Mouse (Mus musculus) lung, embryonic 15.5 days (tissue): ENCODE measurements around the gene Rplp2. TPM values are rescaled to one million over a fixed set of nuclear protein-coding genes. Genes with fewer than 3 reads are reported as not detected.
A peak's percentile ranks its signal among the peaks of the same experiment; 100 is the strongest.

Experiments used
- ATAC-seq: fragments of 200-750 bp; cut with Nextera tagmentation; 2 replicates; pipeline ENCODE4 v1.8.0; 2017; ENCODE audit warnings: moderate number of reproducible peaks, borderline replicate concordance; ENCODE audit not compliant: low FRiP score, low TSS enrichment; ENCODE audit errors: extremely low read depth
- H3K27ac ChIP-seq: fragments of 300-500 bp; sonication (generic); 2 replicates; pipeline ENCODE4 v1.5.1; 2015; ENCODE audit warnings: moderate library complexity, mild to moderate bottlenecking, inconsistent platforms
- H3K27me3 ChIP-seq: fragments of 300-500 bp; sonication (generic); 2 replicates; pipeline ENCODE4 v1.6.1; 2015; ENCODE audit warnings: inconsistent platforms
- H3K36me3 ChIP-seq: fragments of 300-500 bp; sonication (generic); 2 replicates; pipeline ENCODE4 v1.6.1; 2015; ENCODE audit warnings: inconsistent platforms
- H3K4me1 ChIP-seq: fragments of 300-500 bp; sonication (generic); 2 replicates; pipeline ENCODE4 v1.6.1; 2015; ENCODE audit warnings: inconsistent platforms
- H3K4me2 ChIP-seq: fragments of 300-500 bp; sonication (generic); 2 replicates; pipeline ENCODE4 v1.6.1; 2015; ENCODE audit warnings: inconsistent platforms, mild to moderate bottlenecking, moderate library complexity
- H3K4me3 ChIP-seq: fragments of 300-500 bp; sonication (generic); 2 replicates; pipeline ENCODE4 v1.5.1; 2015; ENCODE audit warnings: mild to moderate bottlenecking, inconsistent platforms
- H3K9ac ChIP-seq: fragments of 300-500 bp; sonication (generic); 2 replicates; pipeline ENCODE4 v1.6.1; 2015; ENCODE audit warnings: inconsistent platforms
- H3K9me3 ChIP-seq: fragments of 300-500 bp; sonication (generic); 2 replicates; pipeline ENCODE4 v1.6.1; 2016; ENCODE audit warnings: inconsistent platforms
- WGBS: fragments of 180-500 bp; shearing (Covaris S2); methylation state at CpG from one replicate; pipeline ENCODE4 v1.1.7; 2015; 5-methylcytosine and 5-hydroxymethylcytosine counted together
- polyA plus RNA-seq: library from polyadenylated mRNA; unstranded; fragments of >200 nt; fragmentation: Nextera tagmentation; extraction: Ambion mirVana; gene quantifications from 2 replicates; pipeline ENCODE4 v1.2.1, GENCODE M21; 2015

Gene Rplp2
- polyA plus RNA-seq, 1 experiment from 2014 or later = 1,155 TPM

DNA sequence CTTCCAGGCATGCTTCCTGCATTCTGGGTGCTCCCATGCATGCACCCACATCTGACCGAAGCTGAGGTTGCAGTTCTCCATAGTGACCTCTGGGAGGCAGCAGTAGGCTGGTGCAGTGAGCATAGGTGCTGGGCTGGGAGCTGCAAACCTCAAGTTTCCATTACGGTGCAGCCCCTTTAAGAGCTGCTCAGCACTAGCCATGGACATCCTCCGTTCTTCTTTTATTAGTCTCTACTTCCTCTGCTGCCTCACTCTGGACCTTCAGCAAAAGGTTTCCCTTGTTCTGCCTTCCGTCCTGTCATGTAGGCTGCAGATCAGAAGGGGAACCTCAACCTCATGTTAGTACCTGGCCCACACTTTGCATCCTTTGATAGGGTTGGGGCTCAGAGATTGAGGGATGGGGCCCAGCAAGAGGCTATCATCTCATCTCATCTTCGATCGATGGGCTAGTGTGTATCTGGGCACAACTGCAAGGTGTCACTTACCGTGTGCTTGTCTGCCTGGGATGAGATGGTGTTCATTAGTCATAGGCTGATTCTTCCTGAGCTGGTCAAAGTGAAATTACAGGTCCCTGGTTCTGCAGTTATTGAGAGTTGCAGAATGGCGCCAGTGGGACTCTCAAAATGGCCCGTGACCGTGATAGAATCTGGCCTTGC, 33.8 kb downstream of the Rplp2 start:
- no peak for ATAC-seq
- Histone ChIP-seq H3K27ac (no peak overlapping the region), H3K4me1 (peaks cover 55% of the 10 kb centered on the region), H3K36me3 (no peaks in the 10 kb centered on the region), H3K27me3 (peaks cover 11% of the 10 kb centered on the region; the same call in 1 of the 2 replicates), H3K9me3 (no peaks in the 10 kb centered on the region), H3K4me3 (peak overlapping the region; percentile 47; the same call in 1 of the 2 replicates), H3K9ac (no peak overlapping the region), H3K4me2 (peak overlapping the region; percentile 94)
- WGBS = 8% methylated on average over 10 of the region's 10 CpGs

DNA sequence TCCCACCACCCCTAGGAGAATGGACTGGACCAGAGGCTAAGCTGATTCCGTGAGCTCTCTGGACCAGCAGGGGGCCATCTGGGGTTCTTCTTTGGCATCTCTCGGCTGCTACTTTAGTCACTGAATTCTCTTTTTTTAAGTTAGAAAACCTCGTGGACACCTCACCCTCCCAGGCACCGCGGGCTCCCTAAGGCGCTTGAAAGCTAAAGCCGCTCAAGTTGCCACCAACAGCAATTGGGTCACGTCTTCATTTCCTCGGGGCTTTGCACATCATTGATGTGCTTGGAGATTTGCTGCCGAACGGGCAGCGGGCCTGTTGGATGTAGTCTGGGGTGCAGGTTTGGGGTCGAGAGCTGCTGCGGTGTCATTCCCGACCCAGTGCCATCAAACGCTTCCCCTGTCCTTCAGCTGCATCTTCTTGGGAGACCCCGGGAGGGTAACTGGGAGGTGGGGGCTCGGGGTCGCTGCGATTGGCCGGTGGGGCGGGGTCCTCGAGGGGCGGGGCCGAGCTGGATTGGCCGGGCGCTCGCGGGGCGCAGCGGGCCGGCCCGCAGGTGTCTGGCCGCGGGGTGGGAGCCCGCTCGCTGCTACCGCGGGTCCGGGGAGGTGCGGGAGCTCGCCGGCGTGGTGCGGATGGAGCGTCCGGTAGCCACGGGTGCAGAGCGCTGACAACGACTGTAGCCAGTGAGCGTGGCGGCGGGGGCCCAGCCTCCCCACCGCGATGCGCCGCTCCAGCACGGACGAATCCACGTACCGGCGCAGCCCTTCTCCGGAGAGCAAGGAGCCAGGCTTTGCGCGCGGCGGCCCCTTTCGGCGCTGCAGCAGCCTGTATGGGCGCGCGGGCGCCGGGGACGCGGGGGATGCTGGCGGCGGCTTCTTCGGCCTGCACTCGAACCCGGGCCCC, 34.6 kb downstream of the Rplp2 start:
- Histone ChIP-seq H3K4me2 (peak overlapping the region; percentile 94), H3K9me3 (no peaks in the 10 kb centered on the region), H3K4me1 (peaks cover 50% of the 10 kb centered on the region), H3K36me3 (no peaks in the 10 kb centered on the region), H3K27me3 (peaks cover 11% of the 10 kb centered on the region; the same call in 1 of the 2 replicates), H3K27ac (no peak overlapping the region), H3K9ac (peak overlapping the region; percentile 44), H3K4me3 (peak overlapping the region; percentile 47)
- ATAC-seq = no peak
- under 1% methylated on average over 70 of the region's 81 CpGs for WGBS

DNA sequence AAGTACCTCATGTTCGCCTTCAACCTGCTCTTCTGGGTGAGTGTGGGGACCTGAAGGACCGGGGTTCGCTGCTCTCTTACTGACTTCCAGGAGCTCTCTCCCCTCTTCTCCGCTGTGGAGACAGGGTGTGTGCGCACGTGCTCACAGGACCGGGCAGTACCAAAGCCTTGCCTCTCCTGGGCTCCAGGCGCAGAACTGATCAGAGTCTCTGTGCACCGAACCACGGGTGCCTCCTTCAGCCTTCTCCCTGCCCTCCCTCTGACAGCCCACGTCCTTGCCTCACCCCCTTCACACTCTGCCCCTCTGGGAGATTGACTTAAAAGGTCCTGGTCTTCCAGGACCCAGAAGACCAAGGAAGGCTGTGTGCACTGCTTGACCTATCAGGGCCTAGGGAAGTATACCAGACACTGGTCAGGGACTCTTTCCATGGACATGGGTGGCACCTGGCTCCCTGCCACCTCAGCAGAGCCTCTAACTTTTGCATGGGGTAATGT, 35.4 kb downstream of the Rplp2 start:
- Histone ChIP-seq H3K36me3 (no peaks in the 10 kb centered on the region), H3K4me2 (peak overlapping the region; percentile 94), H3K9ac (peak overlapping the region; percentile 44), H3K4me3 (peak overlapping the region; percentile 47), H3K9me3 (no peaks in the 10 kb centered on the region), H3K4me1 (peaks cover 42% of the 10 kb centered on the region), H3K27ac (no peak overlapping the region), H3K27me3 (peaks cover 11% of the 10 kb centered on the region; the same call in 1 of the 2 replicates)
- 21% methylated on average over 11 of the region's 11 CpGs for WGBS
- no peak for ATAC-seq

DNA sequence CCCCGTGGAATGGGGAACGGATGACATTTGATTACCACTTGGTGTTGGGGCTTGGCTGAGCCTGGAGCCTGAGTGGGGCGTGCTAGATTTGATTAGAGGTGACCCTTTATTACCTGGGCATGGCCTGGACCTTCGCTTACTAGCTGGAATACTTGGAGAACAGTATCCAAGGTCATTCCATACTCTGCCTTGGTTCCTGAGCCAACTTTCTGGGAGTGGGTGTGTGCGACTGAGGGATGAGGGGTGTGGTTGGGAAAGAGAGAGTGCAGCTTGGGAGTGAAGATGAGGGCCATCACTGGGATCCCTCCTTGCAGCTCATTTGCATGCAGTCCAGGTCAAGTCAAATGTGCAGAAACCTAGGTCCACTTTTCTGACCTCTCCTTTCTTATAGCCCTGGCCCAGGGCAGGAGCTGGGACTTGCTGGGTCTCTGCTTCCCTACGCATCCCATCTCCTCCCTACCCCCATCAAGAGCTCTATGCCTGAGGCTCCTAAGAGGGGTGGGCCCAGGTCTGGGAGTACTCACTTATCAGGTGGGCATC, 36.0 kb downstream of the Rplp2 start:
- Histone ChIP-seq H3K27me3 (peaks cover 11% of the 10 kb centered on the region; the same call in 1 of the 2 replicates), H3K4me3 (no peak overlapping the region), H3K9me3 (no peaks in the 10 kb centered on the region), H3K9ac (no peak overlapping the region), H3K4me2 (no peak overlapping the region), H3K36me3 (no peaks in the 10 kb centered on the region), H3K4me1 (peaks cover 35% of the 10 kb centered on the region), H3K27ac (no peak overlapping the region)
- ATAC-seq = no peak
- 71% methylated on average over 6 of the region's 6 CpGs for WGBS

DNA sequence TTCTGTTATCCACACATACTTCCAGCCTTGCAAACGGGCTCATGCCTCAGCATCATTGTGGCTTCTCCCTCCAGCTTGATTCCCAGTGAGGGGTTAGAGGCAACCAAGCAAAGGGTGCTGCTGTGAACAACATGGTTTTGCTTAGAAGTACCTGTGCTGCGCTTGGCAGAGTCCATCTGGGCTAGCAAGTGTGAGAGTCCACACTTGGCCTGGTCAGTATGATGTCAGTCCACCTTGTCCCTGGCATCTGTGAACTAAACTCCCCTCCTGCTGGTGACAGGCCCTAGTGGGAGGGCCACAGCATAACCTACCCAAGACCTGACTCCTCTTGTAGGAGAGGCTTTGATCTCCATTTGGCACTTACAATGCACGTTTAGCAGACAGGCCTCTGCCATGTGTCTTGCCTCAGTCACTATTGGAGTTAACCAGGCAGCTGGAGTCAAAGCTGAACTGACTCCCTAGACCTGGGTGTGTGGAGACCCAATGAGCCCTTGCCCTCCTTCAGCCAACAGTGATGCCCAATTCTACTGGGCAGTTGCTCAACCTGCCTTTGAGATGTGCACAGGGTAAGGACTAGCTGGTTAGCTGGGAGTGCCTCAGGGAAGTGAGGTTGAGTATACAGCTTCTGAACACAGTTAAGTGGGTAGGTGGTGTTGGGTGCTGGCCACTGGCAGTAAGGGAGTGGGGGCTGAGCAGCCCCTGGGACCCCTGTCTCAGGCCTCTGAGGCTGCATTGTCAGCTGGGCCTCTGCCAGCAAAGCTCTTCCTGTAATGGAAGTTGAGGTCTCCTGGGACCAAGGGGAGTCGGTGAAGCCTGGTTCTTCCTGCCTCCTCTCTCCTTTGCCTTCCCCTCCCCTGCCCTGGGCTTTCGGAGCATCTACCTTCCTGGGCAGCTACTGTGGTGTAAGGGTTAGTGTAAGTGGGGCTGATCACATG, 37.3 kb downstream of the Rplp2 start:
- Histone ChIP-seq H3K27me3 (peaks cover 11% of the 10 kb centered on the region; the same call in 1 of the 2 replicates), H3K36me3 (no peaks in the 10 kb centered on the region), H3K4me1 (peaks cover 32% of the 10 kb centered on the region), H3K4me3 (no peak overlapping the region), H3K4me2 (no peak overlapping the region), H3K9me3 (no peaks in the 10 kb centered on the region), H3K9ac (no peak overlapping the region), H3K27ac (no peak overlapping the region)
- ATAC-seq = no peak
- WGBS = 80% methylated on average over 5 of the region's 5 CpGs

DNA sequence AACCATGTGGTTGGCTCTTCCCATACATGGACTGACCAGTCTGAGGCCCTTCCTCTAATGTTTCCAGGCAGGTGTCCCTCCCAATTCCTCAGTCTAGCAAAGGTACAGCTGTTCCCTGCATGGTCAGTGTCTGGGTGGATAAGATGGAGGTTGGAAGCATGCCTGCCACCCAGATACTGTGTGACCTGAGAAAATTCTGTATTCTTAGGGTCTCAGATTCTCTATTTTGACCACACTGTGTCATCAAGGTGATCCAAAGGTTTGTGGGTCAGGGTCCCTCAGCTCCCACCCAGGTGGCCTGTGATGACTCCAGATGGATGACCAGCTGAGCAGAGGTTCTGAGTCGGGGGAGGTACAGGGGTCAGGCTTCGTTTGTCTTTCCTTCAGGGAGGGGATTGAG, 38.0 kb downstream of the Rplp2 start:
- 0 out of 2 replicates have a peak, but pooled peaks cover 3% of the 10 kb centered on the region for H3K36me3 ChIP-seq
- no peak overlapping the region for H3K27ac ChIP-seq
- peaks cover 11% of the 10 kb centered on the region; the same call in 1 of the 2 replicates for H3K27me3 ChIP-seq
- no peak overlapping the region for H3K4me2 ChIP-seq
- no peaks in the 10 kb centered on the region for H3K9me3 ChIP-seq
- peaks cover 32% of the 10 kb centered on the region for H3K4me1 ChIP-seq
- ATAC-seq = no peak
- H3K4me3 ChIP-seq = no peak overlapping the region
- 38% methylated on average over 2 of the region's 2 CpGs for WGBS
- no peak overlapping the region for H3K9ac ChIP-seq

DNA sequence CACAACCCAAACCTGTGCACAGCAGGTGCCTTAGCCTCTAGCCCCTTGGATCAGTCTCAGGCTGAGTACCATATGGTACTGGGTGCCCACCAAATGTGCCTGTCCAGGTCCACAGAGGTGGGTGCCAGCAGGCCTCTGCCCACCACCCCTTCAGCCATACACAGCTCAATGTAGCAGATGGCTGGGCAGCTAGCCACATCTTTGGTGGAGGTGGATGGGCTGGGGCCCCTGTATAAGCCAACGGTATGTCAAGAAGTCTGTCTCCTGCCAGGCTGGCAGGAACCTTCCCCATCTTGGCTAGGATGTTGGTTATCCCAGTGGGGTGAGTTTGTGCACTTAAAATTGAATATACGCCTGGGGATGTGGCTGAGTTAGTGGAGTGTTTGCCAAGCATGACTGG, 38.4 kb downstream of the Rplp2 start:
- H3K27ac ChIP-seq = no peak overlapping the region
- peaks cover 11% of the 10 kb centered on the region; the same call in 1 of the 2 replicates for H3K27me3 ChIP-seq
- no peak for ATAC-seq
- H3K4me2 ChIP-seq = no peak overlapping the region
- 0 out of 2 replicates have a peak, but pooled peaks cover 3% of the 10 kb centered on the region for H3K36me3 ChIP-seq
- no peak overlapping the region for H3K4me3 ChIP-seq
- no peaks in the 10 kb centered on the region for H3K9me3 ChIP-seq
- H3K4me1 ChIP-seq = peaks cover 29% of the 10 kb centered on the region
- WGBS = 86% methylated on average over 2 of the region's 2 CpGs
- no peak overlapping the region for H3K9ac ChIP-seq

DNA sequence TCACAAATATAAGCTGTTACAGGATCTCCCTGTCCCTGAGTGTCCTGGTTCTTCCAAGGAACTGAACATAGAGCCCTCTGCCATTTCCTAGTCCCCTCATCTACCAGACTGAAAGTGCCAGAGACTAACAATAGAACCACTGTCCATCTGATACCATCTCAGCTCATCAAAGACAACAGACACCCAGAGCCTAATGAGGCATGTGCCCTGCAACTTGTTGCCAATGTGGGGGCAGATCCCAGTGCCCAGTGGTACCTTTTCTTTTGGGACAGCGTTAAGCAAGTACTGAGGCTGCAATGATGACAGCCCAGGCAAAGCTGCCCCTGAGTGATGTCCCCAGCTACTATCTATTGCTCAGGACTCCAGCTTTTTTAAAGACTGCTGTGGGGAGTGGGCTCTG, 39.1 kb downstream of the Rplp2 start:
- Histone ChIP-seq H3K27ac (no peak overlapping the region), H3K4me3 (no peak overlapping the region)
- WGBS = 96% methylated on average over 1 of the region's 1 CpGs

DNA sequence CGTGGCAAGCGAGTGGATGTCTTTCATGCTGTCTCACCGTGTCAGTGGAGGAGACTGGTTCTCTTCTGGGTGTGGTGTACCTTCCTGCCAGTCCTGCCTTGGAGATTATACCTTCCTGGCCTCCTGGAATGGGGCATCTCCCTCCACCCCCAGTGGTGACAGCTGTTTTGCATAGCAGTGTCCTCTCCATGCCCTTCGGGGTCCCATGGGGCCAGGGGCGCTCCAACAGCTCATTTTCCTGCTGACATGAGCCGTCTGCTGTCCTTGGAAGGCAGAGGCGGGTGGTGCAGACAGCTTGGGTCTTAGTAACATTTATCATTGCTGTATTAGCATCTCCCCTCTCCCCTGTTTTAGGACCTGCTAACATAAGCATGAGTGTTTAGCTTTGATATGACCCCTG, 40.0 kb downstream of the Rplp2 start:
- peaks cover 10% of the 10 kb centered on the region for H3K36me3 ChIP-seq
- ATAC-seq = no peak
- H3K4me3 ChIP-seq = no peak overlapping the region
- H3K9ac ChIP-seq = no peak overlapping the region
- H3K4me2 ChIP-seq = no peak overlapping the region
- 67% methylated on average over 7 of the region's 7 CpGs for WGBS
- no peaks in the 10 kb centered on the region for H3K9me3 ChIP-seq
- peaks cover 6% of the 10 kb centered on the region; the same call in 1 of the 2 replicates for H3K27me3 ChIP-seq
- no peak overlapping the region for H3K27ac ChIP-seq
- peaks cover 14% of the 10 kb centered on the region for H3K4me1 ChIP-seq

More for the DNA sequence above, 39.1 kb downstream of the Rplp2 start:
- H3K27me3 ChIP-seq = peaks cover 11% of the 10 kb centered on the region; the same call in 1 of the 2 replicates
- H3K36me3 ChIP-seq = 0 out of 2 replicates have a peak, but pooled peaks cover 3% of the 10 kb centered on the region
- H3K9ac ChIP-seq = no peak overlapping the region
- H3K4me2 ChIP-seq = no peak overlapping the region
- H3K9me3 ChIP-seq = no peaks in the 10 kb centered on the region
- peaks cover 23% of the 10 kb centered on the region for H3K4me1 ChIP-seq
- no peak for ATAC-seq

DNA sequence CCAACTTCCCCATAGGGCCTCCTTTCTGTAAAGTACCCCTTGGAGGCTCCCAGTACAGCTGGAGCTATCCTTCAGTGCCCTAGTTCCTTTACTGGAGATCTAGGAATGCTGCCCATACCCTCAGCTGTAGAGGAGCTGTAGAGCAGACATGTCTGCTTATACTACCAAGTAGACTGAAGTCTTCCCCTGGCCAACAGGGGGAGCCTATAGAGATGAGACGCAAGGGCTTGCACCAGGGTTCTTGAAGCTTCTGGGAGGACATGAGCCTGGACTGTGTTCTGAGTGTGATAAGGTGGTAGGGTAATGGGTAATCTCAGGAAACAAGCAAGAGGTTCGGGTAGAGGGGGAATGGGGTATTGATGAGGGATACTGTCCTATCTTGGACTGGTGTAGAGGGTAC, 44.0 kb downstream of the Rplp2 start:
- 88% methylated on average over 2 of the region's 2 CpGs for WGBS
- H3K36me3 ChIP-seq = peaks cover 30% of the 10 kb centered on the region
- no peak for ATAC-seq

DNA sequence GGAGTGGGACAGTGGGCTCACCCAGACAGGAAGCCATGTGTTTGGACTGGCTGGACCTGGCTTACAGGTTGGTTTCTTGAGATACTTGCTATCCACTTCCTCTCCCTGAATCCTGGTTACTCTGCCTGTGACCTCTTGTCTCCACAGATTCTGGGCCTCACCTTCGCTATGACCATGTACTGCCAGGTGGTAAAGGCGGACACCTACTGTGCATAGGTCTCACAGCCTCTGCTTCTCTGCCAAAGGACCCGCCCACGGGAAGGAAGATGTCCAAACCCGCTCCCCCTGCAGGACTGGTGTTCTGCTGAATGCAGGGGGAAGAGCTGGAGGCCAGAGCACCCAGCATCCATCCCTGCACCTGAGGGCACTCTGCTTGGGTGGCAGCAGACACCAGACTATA, 45.6 kb downstream of the Rplp2 start:
- Histone ChIP-seq H3K9me3 (no peaks in the 10 kb centered on the region), H3K4me3 (no peak overlapping the region), H3K4me2 (no peak overlapping the region), H3K4me1 (no peaks in the 10 kb centered on the region), H3K9ac (no peak overlapping the region), H3K27ac (no peak overlapping the region), H3K27me3 (no peaks in the 10 kb centered on the region), H3K36me3 (peaks cover 30% of the 10 kb centered on the region)
- no peak for ATAC-seq
- 81% methylated on average over 5 of the region's 5 CpGs for WGBS

More for the DNA sequence above, 44.0 kb downstream of the Rplp2 start:
- no peak overlapping the region for H3K9ac ChIP-seq
- H3K4me3 ChIP-seq = no peak overlapping the region
- no peak overlapping the region for H3K4me2 ChIP-seq
- H3K4me1 ChIP-seq = no peaks in the 10 kb centered on the region
- no peak overlapping the region for H3K27ac ChIP-seq
- no peaks in the 10 kb centered on the region for H3K9me3 ChIP-seq
- H3K27me3 ChIP-seq = no peaks in the 10 kb centered on the region
